Comparison of ENCODE assay signal across 20 mouse cellular contexts in the genomic region with DNA sequence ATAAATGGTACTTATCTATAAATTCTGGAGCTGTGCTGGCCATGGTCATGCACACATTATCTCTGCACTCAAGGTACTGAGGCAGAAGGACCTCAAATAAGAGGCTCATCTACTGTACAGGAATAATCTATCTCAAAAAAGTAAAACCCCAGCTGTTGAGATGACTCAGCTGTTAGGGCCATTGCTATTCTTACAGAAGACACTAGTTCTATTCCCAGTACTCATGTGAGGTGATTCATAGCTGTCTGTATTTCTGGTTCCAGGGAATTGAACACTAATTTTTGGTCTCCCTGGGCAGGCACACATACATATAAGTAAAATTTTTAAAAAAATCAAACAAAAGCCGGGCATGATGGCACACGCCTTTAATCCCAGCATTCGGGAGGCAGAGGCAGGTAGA. TPM values are rescaled to one million over a fixed set of nuclear protein-coding genes. Genes with fewer than 3 reads are reported as not detected.
"Had no signal": no experiment of that assay in that cellular context is flagged by ENCODE, and none has a peak within 500 bp of the region (broad histone marks: within the 10 kb centered on the region; RNA-seq: fewer than 3 reads in every experiment).

No protein-coding gene starts in this region.

- H3K36me3 ChIP-seq: midbrain, embryonic 10.5 days; midbrain, embryonic 13.5 days; neural tube, embryonic 12.5 days; stomach, embryonic 15.5 days had no signal

- H3K4me3 ChIP-seq: midbrain, embryonic 10.5 days; midbrain, embryonic 13.5 days; myocyte; neural tube, embryonic 12.5 days; stomach, embryonic 15.5 days had no signal

- H3K27ac ChIP-seq: liver, embryonic 14.5 days; midbrain, embryonic 10.5 days; midbrain, embryonic 13.5 days; neural tube, embryonic 12.5 days; stomach, embryonic 15.5 days; stomach, postnatal 0 days had no signal

- H3K4me1 ChIP-seq: midbrain, embryonic 10.5 days; midbrain, embryonic 13.5 days; neural tube, embryonic 12.5 days; stomach, embryonic 15.5 days had no signal

- H3K9ac ChIP-seq: liver, embryonic 14.5 days; lung, embryonic 14.5 days; midbrain, embryonic 13.5 days; neural tube, embryonic 12.5 days; stomach, embryonic 15.5 days had no signal

- ATAC-seq: midbrain, embryonic 13.5 days had no signal

- H3K27me3 ChIP-seq: midbrain, embryonic 13.5 days; neural tube, embryonic 12.5 days; stomach, embryonic 15.5 days had no signal

- H3K4me2 ChIP-seq: lung, embryonic 14.5 days; midbrain, embryonic 13.5 days; neural tube, embryonic 12.5 days; stomach, embryonic 15.5 days had no signal

- DNase-seq: lung, adult 18-20 months; lung, embryonic 14.5 days; lung, postnatal 10 days; lung, postnatal 4 days; right cerebral cortex, postnatal 25 days; thymus, adult 18-20 months; thymus, postnatal 14 days; thymus, postnatal 36 days had no signal

- H3K9me3 ChIP-seq: midbrain, embryonic 10.5 days; midbrain, embryonic 13.5 days; neural tube, embryonic 12.5 days; stomach, embryonic 15.5 days had no signal

RNA-seq across cellular contexts. Expression of gene Dppa1, which starts 38.0 kb away (rescaled TPM):
- polyA plus RNA-seq: liver, embryonic 14.5 days; liver, embryonic 16.5 days; lung, embryonic 14.5 days; lung, embryonic 16.5 days; midbrain, embryonic 10.5 days; midbrain, embryonic 13.5 days; midbrain, embryonic 16.5 days; myocyte; neural tube, embryonic 12.5 days; neural tube, embryonic 14.5 days; spleen, adult 2 months; stomach, embryonic 15.5 days; stomach, postnatal 0 days had no signal

RNA-seq across cellular contexts. Expression of gene Timd2, which starts 39.8 kb away (rescaled TPM):
- polyA plus RNA-seq: lung, embryonic 14.5 days; lung, embryonic 16.5 days; midbrain, embryonic 16.5 days; myocyte; neural tube, embryonic 12.5 days; neural tube, embryonic 14.5 days; stomach, postnatal 0 days had no signal
